Mouse (Mus musculus) left cerebral cortex, adult 8-10 months (tissue): Measurements from ENCODE around the gene Wap. TPM values are rescaled to one million over a fixed set of nuclear protein-coding genes. Genes with fewer than 3 reads are reported as not detected.
"Not testable (repeated sequence)": the region's sequence is repeated elsewhere in the genome, so short reads cannot be mapped to it uniquely, and the experiment has no call there.

Experiments used
- DNase-seq, 2 experiments: peaks; one replicate each; pipeline ENCODE4 v3.0.0; 2022; ENCODE audit warnings: low spot score in 2 of 2
- total RNA-seq, 4 experiments: library from RNA; stranded (reverse); gene quantifications; 2 replicates each; pipeline ENCODE4 v1.2.4; 2022

Gene Wap
- total RNA-seq = not detected

DNA sequence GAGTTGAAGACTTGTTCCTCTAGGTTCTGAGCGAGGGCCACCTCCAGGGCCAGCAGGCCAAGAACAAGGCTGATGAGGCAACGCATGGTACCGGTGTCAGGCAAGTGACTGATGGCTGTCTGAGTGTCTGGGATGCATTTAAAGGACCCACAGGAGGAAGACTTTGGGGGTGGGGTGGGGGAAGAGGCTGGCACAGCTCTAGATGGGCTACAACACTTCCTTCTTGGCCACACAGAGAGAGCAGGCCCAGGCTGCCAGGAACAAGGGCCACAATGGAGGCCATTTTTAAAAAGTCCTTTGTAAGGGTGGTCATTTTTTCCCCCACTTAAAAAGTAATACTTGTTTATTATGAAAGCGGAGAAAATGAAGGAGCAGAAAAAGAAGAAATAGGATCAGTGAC is at the start of gene Wap:
Wap (minus strand) TSS at position 101 of the 400 bp plus-strand sequence.
- no peak for DNase-seq

DNA sequence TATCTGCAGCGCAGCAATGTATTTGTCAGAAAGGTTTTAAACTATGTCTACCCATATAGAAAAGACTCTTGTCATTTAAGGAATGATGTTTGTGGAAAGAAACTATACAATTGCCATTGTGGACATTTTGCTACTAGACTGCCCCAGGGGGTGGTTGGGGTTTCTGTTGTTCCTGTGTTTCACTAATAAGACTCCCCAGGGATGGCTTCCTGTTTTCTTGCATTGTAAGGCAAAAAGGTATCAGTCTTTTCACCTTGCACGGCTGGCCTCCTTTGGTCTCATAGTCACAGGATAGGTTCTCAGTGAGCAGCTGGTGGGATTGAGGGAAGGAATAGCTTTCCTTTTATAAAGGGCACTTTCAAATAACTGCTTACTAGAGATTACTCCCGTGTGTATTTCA is 46.3 kb upstream of the Wap start:
- no peak for DNase-seq

DNA sequence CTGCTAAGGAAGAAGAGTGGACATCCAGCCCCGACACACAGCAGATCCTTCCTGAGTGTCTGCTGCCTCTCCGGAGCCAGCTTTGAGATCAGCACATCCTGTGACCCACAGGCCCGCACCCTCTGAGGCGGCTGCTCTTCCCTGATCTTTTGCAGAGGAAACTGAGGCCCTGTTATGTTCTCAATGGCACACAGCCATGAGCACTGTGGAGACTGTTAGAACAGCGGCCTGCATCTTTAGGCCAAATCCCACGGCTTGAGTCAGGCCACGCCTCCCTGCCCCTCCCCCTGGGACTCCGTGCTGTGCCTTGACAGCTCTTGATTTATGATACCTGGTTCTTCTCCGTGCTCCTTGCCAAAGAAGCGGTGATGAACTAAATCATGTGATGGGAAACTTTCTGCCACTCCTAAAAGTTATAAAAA is 42.0 kb upstream of the Wap start:
- no peak for DNase-seq

GRCm38 (mm10) chr11:6679694-6680396 is 41.4 kb upstream of the Wap start:
- no peak for DNase-seq

- no peak for DNase-seq
Measured at GRCm38 (mm10) chr11:6677530-6677929, 39.1 kb upstream of the Wap start.

DNA sequence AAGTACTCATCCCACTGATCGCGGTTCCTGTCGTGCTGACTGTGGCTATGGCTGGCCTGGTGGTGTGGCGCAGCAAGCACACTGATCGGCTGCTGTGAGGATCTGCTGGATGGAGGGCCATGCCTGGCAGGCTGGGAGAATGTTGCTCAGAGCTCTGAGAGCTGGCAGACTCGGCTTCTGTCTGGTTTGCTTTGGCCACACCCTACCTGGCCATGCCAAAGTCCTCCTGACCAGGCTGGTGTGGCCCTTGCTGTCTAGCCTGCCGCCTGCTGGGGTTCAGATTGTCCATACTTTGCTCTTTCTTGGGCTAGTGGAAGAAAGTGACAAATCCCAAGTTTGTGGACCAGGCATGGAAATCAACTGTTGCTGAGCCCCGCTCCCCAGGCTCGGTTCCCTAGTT is 38.2 kb upstream of the Wap start:
- no peak for DNase-seq

GRCm38 (mm10) chr11:6675402-6675801 is 37.0 kb upstream of the Wap start:
- DNase-seq = no peak

- no peak for DNase-seq
Measured at GRCm38 (mm10) chr11:6674701-6675100, 36.3 kb upstream of the Wap start.

GRCm38 (mm10) chr11:6670826-6671225 is 32.4 kb upstream of the Wap start:
- no peak for DNase-seq

GRCm38 (mm10) chr11:6670044-6670443 is 31.6 kb upstream of the Wap start:
- DNase-seq = no peak

GRCm38 (mm10) chr11:6669041-6669440 is 30.6 kb upstream of the Wap start:
- DNase-seq = no peak

DNA sequence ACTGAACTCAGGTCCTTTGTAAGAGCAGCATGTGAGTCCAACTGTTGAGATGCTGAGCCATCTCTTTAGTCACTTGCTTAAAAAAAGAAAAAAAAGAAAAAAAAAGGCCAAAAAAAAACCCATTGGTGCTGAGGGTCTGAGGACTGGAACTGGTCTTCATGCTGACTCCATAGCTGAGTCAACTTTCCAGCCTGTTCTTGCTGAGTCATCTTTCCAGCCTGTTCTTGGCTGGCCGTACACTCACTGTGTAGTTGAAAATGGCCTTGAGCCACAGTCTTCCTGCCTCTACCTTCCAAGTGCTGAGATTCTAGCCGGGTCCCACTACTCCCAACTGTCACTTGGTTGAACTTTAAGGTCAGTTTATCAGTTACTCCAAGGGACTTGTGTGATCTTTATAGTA is 28.2 kb upstream of the Wap start:
- no peak for DNase-seq

GRCm38 (mm10) chr11:6661206-6661605 is 22.8 kb upstream of the Wap start:
- no peak for DNase-seq

DNA sequence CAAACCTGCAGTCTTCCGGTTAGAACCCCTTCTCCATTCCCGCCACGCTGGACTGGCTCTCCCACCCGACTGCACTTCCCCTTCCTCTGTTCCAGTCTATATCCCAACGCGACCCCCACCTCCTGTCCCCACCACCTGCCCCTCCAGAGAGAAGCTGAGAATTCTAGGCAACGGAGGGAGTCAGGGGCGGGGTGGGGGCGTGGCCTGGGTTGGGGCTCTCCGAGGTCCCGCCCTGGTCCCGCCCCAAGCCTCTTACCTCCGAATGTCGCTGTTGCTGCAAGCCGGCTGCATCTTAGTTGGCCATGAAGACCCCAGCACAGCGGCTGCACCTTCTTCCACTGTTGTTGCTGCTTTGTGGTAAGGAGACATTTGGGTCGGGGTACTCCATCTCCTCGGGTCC is 19.8 kb upstream of the Wap start, which contains the start of gene Ramp3:
Ramp3 (plus strand) TSS at position 251 of the 400 bp plus-strand sequence.
- DNase-seq = no peak

GRCm38 (mm10) chr11:6654903-6655302 is 16.5 kb upstream of the Wap start:
- peak; percentile 32 to 71 for DNase-seq

DNA sequence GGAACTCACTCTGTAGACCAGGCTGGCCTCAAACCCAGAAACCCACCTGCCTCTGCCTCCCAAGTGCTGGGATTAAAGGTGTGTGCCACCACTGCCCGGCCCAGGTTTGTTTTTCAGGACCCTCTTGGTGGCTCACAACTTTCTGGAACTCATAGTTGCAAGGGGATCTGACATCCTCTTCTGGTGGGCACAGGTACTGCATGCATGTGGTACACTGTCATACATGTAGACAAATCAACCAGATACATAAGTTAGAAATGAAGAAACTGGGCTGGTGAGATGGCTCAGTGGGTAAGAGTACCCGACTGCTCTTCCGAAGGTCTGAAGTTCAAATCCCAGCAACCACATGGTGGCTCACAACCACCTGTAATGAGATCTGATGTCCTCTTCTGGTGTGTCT is 14.5 kb upstream of the Wap start:
- not testable (repeated sequence) for DNase-seq

DNA sequence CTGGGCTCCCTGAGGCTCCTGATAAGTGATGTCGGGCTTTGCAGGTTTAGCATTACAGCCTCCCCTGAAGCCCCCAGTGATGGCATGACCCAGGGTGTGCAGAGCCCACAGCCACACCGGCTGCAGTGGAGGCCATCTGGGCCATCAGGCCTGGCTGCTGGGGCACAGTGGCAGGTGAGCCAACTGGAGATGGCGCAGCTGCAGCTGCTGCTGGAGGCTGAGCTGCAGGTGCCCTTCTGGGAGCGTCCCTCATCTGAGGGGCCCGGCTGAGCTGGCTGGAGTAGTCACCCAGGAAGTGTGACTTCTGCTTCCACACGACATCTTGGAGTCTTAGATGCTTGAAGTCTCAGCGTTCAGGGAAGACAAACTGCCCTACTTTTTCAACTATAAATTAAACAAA is 12.1 kb upstream of the Wap start:
- no peak for DNase-seq

GRCm38 (mm10) chr11:6647831-6648724 is 9.6 kb upstream of the Wap start:
- DNase-seq = no peak

DNA sequence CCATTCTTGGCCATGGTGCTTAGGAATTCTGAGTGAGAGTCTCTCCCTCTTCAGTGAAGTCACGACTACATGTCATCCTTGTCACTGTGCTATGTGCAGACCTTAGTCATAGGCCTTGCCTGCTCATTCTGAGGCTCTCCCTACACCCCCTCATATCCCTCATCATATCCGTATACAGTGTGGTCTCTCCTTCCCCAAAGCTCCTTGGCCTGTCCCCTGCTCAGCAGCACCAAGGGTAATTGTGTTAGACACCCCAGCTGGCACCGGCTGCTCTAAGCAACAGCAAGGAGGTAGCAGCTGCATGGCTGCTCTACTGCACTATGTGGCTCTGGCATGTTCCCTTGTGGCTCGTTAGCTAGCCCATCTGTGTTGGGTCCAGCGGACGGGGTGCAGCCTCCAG is 6.1 kb upstream of the Wap start:
- no peak for DNase-seq

DNA sequence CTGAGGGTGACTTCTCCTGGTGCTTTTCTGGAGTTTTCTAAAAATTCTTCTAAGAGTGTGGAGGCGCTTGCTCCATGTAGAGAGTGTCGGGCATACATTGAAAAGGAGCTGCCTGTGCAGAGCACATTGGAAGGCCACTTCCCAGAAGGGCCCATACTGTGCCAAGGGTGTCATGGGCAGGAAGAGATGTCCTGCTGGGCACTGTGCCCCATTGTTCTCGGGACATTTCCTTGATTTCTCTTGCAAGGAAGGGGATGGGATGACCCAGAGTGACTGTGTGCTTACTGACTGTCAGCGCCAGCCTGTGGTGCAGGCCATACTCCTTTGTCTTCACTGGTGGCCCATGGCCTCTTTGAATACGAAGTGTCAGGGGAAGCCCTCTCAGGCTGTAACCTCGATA is 635 bp upstream of the Wap start:
- DNase-seq = no peak

- no peak for DNase-seq
Measured at GRCm38 (mm10) chr11:6636150-6636549, 2.3 kb downstream of the Wap start.

GRCm38 (mm10) chr11:6629655-6630054 is 8.8 kb downstream of the Wap start:
- no peak for DNase-seq

- DNase-seq = no peak
Measured at GRCm38 (mm10) chr11:6628568-6628967, 9.9 kb downstream of the Wap start.
